Mouse (Mus musculus) frontal cortex, adult (tissue): ENCODE results near the gene Nts.
"Not testable (repeated sequence)": the region's sequence is repeated elsewhere in the genome, so short reads cannot be mapped to it uniquely, and the experiment has no call there.

Experiments
- ATAC-seq: cut with Nextera tagmentation; 2 replicates; pipeline ENCODE4 v1.9.2; 2017; ENCODE audit warnings: mild to moderate bottlenecking, moderate library complexity, mixed read lengths; ENCODE audit not compliant: low TSS enrichment

Nts gene

GRCm38 (mm10) chr10:102490386-102490785, at the start of gene Nts:
Nts (minus strand) TSS chr10:102490486.
- ATAC-seq, result no peak

GRCm38 (mm10) chr10:102527901-102528300, 37.6 kb upstream of the Nts start:
- no peak for ATAC-seq

- ATAC-seq, result no peak
Measured at GRCm38 (mm10) chr10:102514159-102514558, 23.9 kb upstream of the Nts start.

- no peak for ATAC-seq
Measured at GRCm38 (mm10) chr10:102511807-102512461, 21.6 kb upstream of the Nts start, which contains the start of gene Rassf9. Rassf9 (plus strand) TSS chr10:102512222.

- ATAC-seq, result no peak
Measured at GRCm38 (mm10) chr10:102511461-102511806, 21.1 kb upstream of the Nts start.

- ATAC-seq, result no peak
Measured at GRCm38 (mm10) chr10:102507386-102507785, 17.1 kb upstream of the Nts start.

- peak; percentile 84; the same call in 1 of the 2 replicates for ATAC-seq
Measured at GRCm38 (mm10) chr10:102498754-102499153, 8.5 kb upstream of the Nts start.

GRCm38 (mm10) chr10:102491792-102492191, 1.5 kb upstream of the Nts start:
- peak; percentile 74 for ATAC-seq

GRCm38 (mm10) chr10:102469412-102469811, 20.9 kb downstream of the Nts start:
- no peak for ATAC-seq

GRCm38 (mm10) chr10:102451756-102452155, 38.5 kb downstream of the Nts start:
- ATAC-seq, result peak; percentile 90

- peak; percentile 67 for ATAC-seq
Measured at GRCm38 (mm10) chr10:102449449-102449848, 40.8 kb downstream of the Nts start.

GRCm38 (mm10) chr10:102444912-102445556, 45.3 kb downstream of the Nts start:
- no peak for ATAC-seq

GRCm38 (mm10) chr10:102435467-102435866, 54.8 kb downstream of the Nts start:
- ATAC-seq, result not testable (repeated sequence)

GRCm38 (mm10) chr10:102435048-102435447, 55.2 kb downstream of the Nts start:
- ATAC-seq, result peak; percentile 59; the same call in 1 of the 2 replicates
